Mouse (Mus musculus): Measurements from ENCODE around the gene Tns1.
"Not testable (repeated sequence)": the region's sequence is repeated elsewhere in the genome, so short reads cannot be mapped to it uniquely, and the experiment has no call there.

Gene Tns1

DNA sequence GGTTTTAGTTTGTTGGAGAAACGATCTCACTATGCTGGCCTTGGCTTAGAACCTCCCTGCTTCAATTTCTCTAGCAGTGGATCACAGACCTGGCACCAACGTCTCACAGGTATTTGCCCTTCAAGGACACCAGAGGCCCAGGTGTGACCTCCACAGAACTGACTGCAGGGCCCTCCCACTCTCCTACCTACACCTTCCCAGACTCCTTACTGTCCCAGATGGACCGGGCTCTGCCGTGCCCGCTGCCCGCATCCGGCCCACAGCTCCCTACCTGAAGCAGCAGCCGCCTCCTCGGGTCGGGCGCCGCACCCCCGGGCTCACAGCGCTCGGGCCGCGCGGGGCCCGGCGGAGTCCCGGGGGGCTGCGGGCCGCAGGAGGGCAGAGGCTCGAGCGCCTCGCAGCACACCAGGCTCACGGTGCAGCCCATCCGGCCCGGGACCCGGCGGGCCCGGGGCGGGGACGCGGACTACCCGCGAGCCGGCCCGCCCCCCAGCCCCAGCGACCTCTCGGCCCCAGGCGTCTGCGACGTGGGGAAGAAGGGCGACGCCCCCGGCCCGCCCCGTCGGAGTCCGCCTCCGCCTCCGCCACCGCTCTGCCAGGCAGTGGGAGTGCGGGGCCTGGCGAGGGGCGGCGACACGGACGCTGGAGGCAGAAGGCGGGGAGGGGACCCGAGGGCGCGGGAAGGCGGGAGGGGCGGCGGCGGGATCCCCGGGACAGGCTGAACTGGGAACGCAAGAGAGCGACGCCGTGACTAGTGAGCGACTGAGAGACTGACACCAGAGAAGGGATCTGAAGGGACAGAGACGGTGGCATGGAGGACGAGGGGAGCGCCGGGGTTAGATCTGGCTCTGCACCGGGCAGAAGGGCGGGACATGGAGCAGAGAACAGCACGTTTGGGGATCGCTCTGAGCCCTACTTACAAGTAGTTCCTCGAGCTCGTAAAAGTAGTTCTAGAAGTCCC lies at the start of gene Tns1:
Gene Tns1, minus strand, starts transcription at position 429 of the 961 bp plus-strand sequence.
- no peak for DNase-seq (ENCODE audit: low read depth)

DNA sequence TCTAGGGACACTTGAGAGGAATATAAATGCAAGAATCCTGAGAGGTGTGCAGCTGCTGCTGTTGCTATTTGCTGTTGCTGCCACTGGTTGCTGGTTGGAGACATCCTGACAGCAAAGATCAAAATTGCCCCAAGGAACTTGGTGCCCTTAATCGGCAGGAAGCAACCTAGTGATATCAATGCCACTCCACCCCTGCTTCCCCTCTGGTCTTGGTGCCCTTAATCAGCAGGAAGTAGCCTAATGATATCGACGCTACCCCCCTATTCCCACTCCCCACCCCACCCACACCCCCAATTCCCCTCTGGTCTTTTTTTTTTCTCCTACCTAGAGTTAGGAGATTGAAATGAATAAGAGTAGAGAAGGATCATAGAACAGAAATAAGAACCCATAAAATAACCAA lies 48.5 kb upstream of the Tns1 start:
- DNase-seq (ENCODE audit: low read depth): no peak

DNA sequence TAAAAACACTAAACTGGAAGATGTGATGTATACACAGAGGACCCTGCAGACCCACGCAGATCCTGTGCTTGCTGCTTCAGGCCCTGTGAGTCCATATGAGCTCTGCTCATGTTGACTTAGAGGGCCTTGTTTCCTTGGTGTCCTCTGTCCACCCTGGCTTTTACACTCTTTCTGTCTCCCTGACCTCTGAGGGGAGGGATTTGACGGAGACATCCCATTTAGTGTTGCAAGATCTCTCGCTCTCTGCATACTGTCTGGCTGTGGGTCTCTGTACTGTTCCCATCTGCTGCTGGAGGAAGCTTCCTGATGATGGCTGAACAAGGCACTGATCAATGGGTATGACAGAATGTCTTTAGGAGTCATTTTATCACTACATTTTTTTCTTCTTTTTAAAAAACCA lies 45.5 kb upstream of the Tns1 start:
- no peak for DNase-seq (ENCODE audit: low read depth)

DNA sequence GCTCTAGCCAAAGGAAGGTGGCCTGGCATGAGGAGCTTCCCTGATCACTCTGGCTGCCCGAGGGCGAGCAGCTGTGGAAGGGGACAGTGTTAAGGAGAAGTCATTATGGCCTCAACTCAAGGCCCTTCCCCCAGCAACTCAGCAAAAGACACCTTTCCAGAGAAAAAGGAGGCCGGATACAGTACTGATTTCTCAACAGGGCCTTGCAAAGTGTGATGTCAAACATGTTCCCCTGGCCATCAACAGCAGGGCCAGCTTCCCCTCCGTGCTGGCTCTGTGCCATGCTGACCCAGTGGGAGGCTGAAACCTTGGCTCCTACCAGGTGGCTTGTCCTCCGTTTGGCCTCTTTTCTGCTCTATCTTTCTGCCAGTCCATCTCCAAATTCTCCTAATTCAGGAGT lies 42.9 kb upstream of the Tns1 start:
- DNase-seq (ENCODE audit: low read depth): no peak

DNA sequence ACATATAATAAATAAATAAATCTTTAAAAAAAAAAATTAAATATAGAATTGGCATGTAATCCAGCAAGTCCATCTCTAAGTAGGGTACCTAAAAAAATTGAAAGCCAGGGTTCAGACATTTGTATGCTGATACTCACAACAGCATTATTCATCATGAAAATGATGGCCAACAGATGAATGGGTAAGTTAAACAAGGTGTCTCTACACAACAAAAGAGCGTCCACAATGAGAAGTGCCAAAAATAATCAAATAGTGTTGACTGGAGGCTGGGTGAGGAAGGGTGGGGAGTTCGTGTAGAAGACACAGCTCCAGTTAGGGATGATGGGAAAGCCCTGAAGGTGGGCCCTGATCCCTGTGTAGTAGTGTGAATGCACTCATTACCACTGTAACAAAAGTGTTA lies 35.8 kb upstream of the Tns1 start:
- DNase-seq (ENCODE audit: low read depth): no peak

DNA sequence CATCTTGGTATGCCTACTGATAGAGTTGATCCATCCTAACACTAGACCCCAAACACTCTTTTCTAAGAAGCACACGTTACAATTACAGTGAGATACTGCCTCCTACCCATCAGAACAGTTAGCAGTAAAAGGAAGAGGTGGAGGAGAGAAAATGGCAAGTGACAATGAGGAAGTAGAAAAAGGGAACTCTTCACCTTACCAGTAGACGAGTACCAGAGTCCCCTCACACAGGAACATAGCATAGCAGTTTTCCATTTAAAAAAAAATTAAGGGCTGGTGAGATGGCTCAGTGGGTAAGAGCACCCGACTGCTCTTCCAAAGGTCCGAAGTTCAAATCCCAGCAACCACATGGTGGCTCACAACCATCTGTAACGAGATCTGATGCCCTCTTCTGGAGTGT lies 35.4 kb upstream of the Tns1 start:
- not testable (repeated sequence) for DNase-seq (ENCODE audit: low read depth)

DNA sequence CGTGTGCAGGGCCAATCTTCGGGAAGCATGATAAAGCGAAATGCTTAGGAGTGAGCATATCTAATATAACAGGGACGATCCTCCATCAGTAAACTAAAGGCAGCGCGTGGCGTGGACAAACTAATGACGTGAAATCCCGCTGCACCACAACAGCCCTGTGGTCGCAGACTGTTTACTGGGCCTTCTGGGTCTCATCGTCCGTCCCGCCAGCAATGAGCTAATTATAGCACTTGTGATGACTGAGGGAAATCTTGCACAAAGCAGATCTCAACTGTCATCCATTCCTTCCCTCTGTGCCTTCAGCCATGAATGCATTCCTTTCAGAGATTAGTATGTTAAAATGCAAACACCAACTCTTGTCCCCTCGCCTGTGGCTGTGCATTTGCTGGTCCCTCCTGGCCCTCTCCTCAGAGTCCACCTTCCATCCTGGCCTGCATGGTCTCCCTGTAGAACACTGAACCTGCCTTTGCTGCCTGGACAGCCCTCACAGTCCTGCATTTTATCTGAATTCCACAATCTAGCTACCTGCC lies 32.2 kb upstream of the Tns1 start:
- no peak for DNase-seq (ENCODE audit: low read depth)

DNA sequence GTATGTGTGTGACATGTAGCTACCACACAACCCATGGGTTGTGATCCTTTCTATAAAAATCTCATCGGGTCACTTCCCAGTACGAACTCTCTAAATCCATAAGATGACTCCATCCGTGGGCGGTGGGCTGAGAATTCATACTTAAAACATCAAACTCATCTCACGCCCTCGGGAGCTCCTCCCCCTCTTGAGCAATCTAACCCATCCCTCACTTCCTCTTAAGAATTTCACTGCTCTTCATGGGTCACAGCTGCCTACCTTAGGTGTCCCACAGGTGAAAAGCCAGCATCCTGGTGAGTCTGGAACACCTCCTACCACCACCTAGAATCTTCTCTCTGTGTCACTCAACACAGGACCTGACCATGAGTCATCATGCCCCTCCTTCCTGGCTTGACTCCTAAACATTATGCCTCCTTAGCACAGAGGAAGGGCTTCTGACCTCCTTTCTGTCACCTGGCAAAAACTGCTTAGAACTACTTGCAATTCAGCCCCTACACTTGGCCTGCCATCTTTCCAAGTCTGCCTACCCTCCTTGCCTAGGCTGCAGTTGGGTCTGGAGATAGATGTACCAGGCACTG lies 31.3 kb upstream of the Tns1 start:
- DNase-seq (ENCODE audit: low read depth): no peak

DNA sequence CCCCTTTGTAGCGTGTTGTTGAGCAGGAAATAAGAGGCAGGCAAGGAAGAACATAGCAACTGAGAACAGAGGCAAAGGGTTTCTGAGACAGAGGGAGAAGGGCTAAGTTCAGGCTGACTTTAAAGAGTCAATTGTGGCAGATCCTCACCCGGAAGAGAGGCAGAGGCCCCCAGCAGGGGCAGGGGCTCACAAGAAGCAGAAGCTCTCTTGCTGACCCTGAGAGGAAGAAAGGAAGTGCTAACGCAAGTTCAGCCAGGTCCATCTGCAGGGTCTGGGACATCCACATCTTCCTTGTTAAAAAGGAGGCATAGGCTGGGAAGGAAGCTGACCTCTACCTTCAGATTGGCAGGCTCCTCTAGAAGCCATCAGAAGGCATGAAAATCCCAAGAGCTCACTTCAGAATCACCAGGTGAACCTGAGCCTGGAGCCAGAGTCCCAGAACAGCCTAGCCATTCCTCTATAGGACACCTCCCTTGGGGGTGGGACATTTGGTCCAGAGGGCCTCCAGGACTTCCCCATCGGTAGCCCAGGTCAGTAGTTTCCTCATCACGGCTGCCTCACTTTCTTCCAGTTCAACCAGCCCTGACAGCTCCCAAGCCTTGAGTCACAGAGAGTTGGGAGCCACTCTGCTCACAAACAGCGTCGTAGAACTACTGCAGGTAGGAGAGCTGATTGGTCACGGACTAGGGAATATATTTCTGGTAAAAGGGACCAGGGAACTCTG lies 29.4 kb upstream of the Tns1 start, which contains the start of gene Cxcr2:
Gene Cxcr2, plus strand, starts transcription at position 529 of the 724 bp plus-strand sequence.
- no peak for DNase-seq (ENCODE audit: low read depth)

DNA sequence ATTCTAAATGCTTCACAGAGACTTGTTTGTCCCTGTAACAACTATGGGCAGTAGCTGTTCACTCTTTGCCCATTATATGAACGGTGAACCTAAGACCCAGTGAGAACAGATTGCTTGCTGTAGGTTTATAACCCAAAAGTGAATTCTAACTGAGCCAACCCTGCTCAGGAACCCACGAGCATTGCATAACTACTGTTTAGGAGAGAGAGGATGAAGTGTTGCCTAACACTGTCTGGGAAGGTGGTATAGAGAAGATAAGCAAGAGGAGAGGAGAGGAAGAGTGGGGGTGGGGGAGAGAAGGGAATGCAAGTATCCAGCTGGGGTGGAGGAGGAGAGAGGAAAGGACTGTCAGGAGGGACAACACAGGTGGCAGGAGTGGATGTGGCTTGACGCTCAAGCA lies 26.8 kb upstream of the Tns1 start:
- DNase-seq (ENCODE audit: low read depth): no peak

DNA sequence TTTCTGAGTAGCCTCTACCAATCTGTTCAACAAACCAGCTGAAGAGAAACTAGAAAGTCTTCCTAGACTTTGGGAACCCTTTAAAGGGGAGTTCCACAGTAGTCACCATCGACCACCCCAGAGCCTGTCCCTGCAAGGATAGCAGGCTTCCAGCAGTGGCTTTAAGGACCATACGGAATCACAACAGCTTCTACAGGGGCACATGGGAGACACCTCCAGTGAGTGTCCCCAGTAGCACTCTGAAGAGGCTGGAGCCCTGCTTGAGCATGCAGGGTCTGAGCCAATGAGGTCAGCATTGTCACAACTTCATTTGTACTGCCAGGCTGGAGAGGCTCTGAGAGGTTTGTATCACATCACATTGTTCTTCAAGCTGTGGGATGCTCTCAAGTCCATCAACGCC lies 25.9 kb upstream of the Tns1 start:
- no peak for DNase-seq (ENCODE audit: low read depth)

DNA sequence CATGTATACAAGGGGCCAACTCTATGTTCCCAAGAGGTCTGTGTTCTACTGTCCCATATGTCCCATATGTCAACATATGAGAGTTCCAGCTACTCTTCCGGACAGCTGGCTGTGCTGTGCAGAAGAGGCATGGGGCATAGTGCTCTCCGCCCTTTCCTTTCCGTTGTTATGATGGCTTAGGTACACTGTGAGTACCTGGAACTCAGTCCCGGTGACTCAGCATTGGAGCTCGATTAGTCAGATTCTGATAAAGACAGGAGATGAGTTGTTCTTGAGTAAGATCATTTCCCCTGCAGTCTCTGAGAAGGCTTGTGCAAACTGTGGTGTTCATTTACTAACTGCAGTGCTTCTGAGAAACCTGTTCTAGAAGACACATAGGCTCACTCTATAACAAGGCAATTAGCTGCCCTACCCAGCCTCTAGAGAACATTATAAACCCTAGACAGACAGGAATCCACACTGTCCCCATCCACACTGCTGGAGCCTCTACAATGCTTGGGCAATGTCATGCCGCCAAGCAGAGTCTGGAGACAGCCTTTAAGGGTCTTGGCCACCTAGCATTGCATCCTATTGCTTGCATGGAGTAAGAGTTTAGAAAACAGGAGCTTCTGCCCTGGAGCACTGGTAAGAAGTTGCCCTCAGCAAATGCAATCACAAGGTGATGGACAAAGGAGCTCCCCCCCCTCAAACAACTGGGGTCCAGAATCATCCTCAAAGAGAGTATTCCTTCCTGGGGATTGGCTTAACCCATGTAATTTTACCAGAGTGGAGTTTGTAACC lies 25.0 kb upstream of the Tns1 start:
- no peak for DNase-seq (ENCODE audit: low read depth)

DNA sequence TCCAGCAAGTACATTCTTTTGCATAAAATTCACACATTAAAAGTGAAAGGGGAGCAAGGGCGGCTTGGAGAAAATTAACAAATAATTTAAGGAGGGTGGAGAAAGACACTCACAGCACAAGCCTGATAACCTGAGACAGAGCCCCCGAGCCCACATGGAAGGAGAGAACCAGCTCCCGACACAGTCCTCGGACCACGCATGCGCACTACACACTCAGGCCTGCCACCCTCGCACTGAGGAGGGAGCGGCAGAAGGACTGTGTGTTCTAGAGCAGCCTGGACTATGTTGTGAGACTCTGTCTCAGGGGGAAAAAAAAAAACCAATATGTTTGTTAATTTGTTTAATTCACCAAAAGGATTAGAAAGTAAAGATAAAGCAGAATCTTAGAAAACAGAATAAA lies 17.5 kb upstream of the Tns1 start:
- DNase-seq (ENCODE audit: low read depth): no peak

DNA sequence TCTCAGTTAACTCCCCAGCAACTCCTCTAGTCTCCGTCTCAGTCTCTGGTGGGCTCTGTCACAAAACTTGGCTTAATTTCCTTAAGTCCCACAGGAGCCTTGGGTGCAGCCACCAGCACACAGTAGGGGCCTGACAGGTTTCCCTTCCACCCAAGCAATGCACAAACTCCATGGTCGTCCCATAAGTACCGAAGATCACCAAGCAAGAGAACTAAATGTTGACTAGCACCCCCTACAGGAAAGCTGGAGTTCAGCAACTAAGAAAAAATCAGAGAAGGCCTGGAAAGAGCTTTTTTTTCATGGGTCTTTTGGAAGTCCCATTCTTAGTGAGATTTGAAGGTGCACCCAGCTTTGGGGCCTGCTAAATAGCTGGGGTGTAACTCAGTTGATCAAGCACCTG lies 15.2 kb upstream of the Tns1 start:
- no peak for DNase-seq (ENCODE audit: low read depth)

DNA sequence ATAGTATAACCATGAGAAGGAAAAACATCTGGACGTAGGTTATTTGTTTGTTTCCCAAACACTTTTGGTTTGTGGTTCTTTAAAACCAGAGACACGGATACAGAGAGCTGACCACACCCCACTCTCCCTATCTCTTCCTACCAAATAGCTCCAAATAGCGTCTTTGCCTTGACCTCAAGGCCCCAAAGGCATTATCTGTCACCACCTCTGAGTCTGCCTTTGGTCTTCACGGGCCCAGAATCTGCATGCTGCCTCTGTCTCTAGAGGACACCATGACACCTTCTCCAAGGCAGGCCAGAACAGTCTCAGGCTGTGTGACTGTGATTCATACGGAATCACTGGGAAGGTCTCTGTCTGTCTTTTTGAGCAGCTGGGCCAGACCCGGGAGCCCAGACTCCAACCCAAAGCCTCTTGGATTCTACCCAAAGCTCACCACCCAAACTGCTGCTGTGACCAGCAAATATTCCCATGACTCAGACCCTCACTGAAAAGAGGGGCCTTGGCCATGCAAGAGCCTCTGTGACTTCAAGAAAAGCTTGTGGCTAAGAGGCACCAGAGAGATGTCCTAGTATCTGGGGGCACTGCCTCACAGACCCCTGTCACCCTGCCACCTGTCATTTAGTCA lies 11.2 kb upstream of the Tns1 start:
- DNase-seq (ENCODE audit: low read depth): no peak

DNA sequence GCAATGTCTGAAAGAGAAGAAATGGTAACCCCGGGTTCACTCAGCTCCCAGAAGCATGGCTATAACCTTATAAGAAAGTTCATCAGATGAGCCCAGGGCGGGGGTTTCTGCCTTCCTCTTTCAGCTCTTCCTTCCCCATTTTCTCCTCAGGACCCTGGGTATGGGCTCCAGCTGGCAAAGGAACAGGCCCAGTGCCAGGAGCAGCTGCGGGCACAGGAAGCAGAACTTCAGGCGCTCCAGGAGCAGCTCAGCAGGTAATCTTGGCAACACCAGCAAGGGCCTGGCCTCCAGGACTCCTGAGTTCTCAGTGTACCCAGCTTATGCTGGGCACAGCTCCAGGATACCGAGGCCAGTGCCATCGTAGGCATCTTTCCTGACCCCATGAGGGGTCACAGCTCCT lies 9.7 kb upstream of the Tns1 start:
- DNase-seq (ENCODE audit: low read depth): no peak

DNA sequence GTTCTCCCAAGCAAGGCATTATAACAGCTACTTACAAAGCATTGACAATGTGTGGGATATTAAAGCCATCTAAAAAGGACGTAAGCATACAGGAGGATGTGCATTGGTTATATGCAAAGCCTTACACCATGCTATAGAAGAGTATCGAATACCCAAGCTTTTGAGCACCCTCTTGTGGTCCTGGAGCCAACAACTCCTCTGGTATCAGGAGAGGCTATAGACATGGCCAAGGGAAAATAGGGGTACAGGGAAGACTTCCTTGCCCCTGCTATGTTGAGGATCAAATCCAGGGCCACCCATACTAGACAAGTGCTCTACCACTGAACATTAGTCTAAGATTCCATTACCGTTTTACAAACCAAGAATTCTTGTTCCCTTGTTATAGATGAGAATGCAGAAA lies 7.8 kb upstream of the Tns1 start:
- no peak for DNase-seq (ENCODE audit: low read depth)

DNA sequence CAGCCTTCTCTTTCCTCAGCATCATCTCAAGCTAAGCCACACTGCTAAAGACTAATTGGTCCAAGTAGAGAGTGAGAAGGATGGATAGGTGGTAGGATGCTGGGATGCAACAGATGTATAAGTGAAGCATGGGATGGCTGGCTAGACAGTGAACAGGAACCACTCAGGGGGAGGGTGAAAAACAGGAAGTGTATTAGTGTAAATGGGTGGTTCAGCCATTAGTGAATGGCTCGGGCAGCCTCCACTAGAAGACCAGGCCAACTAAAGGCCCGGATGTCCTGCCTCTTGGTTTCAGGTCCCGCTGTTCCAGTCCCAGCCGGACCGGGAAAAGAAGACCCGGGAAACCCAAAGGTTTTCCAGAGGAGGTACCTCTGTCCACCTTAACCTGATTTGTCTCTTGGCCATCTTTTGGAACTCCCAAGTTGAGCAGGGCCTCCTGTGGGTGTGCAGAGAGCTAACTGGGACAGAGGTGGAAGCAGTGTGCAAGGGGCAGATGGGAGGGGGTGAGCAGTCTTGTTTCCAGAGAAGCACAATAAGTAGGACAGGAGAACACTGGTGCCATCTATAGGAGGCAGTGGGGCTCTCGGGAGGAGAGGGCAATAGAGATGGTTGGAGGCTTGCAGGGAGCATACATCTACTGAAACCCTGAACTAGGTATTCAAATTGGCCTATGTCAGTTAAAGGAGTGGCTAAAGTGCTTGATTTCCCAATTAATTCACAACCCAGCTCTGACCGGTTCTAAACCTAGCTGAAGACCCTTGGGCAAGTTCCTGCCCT lies 6.8 kb upstream of the Tns1 start:
- DNase-seq (ENCODE audit: low read depth): no peak

DNA sequence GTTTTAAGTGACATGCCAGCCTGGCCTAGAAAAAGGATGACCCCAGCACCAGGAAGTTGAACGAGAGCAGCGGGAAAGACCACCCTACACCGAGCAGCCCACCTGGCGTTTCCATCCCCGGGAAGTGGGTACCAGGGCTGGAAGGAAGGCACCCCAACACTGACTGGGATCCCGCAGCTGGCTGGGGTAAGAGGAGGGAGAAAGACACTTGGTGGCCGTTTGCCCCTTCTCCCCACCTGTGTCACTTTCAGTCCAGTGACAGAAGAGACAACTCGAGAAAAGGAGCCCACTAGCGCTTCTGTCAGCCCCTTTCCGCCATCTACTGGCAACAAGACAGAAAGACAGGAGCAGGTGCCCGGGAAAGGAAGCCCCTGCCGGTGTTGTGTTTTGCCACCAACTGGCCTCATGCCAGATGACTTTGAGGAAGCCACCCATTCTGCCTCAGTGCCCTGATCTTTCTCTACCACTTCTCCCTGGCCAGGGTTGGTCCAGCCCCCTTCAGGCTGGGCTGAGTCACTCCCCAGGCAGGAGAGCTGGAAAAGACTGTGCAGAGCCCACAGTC lies 823 bp upstream of the Tns1 start, which contains the start of gene Rufy4:
Gene Rufy4, plus strand, starts transcription at position 551 of the 562 bp plus-strand sequence.
- no peak for DNase-seq (ENCODE audit: low read depth)

DNA sequence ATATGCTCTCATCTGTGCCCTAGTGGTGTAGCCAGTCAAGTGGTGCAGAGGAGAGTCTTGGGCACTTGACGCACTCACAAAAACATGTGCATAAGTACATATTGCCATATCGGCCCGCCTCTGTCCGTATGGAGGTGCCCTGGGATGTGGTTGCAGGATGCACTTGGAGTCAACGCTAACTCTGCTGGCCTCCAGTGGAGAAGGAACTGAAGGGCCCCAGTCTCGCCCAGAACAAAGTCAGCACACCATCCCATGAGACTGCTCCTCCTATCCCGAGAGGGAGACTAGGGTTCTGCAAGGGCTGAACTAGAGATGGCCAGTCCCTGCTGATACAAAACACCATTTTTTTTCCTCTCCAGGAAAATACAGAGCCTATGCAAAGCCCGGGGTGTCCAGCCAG lies 1.0 kb downstream of the Tns1 start:
- no peak for DNase-seq (ENCODE audit: low read depth)

All from fibroblast of lung, adult 2 months (primary cell).